13 mouse cellular contexts compared by ENCODE assay signal in genomic region chr6:24325215-24325614, GRCm38 (mm10).
A peak's percentile ranks its signal among the peaks of the same experiment; 100 is the strongest.
DNase-seq lines count a peak whose midpoint lies in the region; ATAC-seq lines count a peak whose summit lies in the region.
"Had no signal": no experiment of that assay in that cellular context is flagged by ENCODE, and none has a peak within 500 bp of the region (broad histone marks: within the 10 kb centered on the region; RNA-seq: fewer than 3 reads in every experiment).

No protein-coding gene starts in this region.

- no peaks in the 10 kb centered on the region for H3K9me3 ChIP-seq in forebrain, embryonic 12.5 days
- H3K9me3 ChIP-seq in forebrain, embryonic 10.5 days, result no peaks in the 10 kb centered on the region
- H3K9me3 ChIP-seq: heart, embryonic 12.5 days; liver, embryonic 13.5 days; neural tube, embryonic 15.5 days had no signal

- H3K4me1 ChIP-seq in forebrain, embryonic 12.5 days, result no peaks in the 10 kb centered on the region
- no peaks in the 10 kb centered on the region for H3K4me1 ChIP-seq in forebrain, embryonic 10.5 days
- H3K4me1 ChIP-seq: heart, embryonic 12.5 days; liver, embryonic 13.5 days; neural tube, embryonic 15.5 days had no signal

- no peak overlapping the region for H3K9ac ChIP-seq in forebrain, embryonic 12.5 days
- H3K9ac ChIP-seq: heart, embryonic 12.5 days; liver, embryonic 13.5 days; neural tube, embryonic 15.5 days had no signal

- no peak overlapping the region for H3K4me2 ChIP-seq in forebrain, embryonic 12.5 days
- H3K4me2 ChIP-seq: heart, embryonic 12.5 days; liver, embryonic 13.5 days; neural tube, embryonic 15.5 days had no signal

- ATAC-seq in forebrain, embryonic 12.5 days (ENCODE audit: low FRiP score), result 0 out of 2 replicates have a peak, but pooled peaks have one; percentile 36
- ATAC-seq: intestine, postnatal 0 days had no signal

- H3K4me3 ChIP-seq in forebrain, embryonic 12.5 days (replicated peaks), result no peak overlapping the region
- no peak overlapping the region for H3K4me3 ChIP-seq in forebrain, embryonic 10.5 days
- H3K4me3 ChIP-seq: heart, embryonic 12.5 days; liver, embryonic 13.5 days; neural tube, embryonic 15.5 days had no signal

- H3K27ac ChIP-seq in forebrain, embryonic 12.5 days, result no peak overlapping the region
- no peak overlapping the region for H3K27ac ChIP-seq in forebrain, embryonic 10.5 days
- H3K27ac ChIP-seq: liver, embryonic 13.5 days; neural tube, embryonic 15.5 days had no signal

- H3K27me3 ChIP-seq in forebrain, embryonic 12.5 days, result no peaks in the 10 kb centered on the region
- H3K27me3 ChIP-seq in forebrain, embryonic 10.5 days (ENCODE audit: poor library complexity, severe bottlenecking), result no peaks in the 10 kb centered on the region
- H3K27me3 ChIP-seq: heart, embryonic 12.5 days; liver, embryonic 13.5 days; neural tube, embryonic 15.5 days had no signal

- H3K36me3 ChIP-seq in forebrain, embryonic 12.5 days (replicated peaks), result no peaks in the 10 kb centered on the region
- H3K36me3 ChIP-seq in forebrain, embryonic 10.5 days (replicated peaks), result no peaks in the 10 kb centered on the region
- H3K36me3 ChIP-seq: heart, embryonic 12.5 days; liver, embryonic 13.5 days; neural tube, embryonic 15.5 days had no signal

- intact Hi-C loops in left cerebral cortex, postnatal 36 days (cut with DNase I), result no loop called here

- DNase-seq in forebrain, embryonic 10.5 days (ENCODE audit: extremely low spot score, low spot score), result no peak
- DNase-seq in left cerebral cortex, adult 18-20 months (ENCODE audit: low spot score in 2 of 2), result peak; percentile 8 to 17
- no peak for DNase-seq in left cerebral cortex, postnatal 36 days (ENCODE audit: low spot score in 2 of 2)
- peak; percentile 51 to 61 for DNase-seq in cerebellum, adult 18-20 months
- peak; percentile 20 for DNase-seq in kidney, postnatal 10 days
- no peak for DNase-seq in adrenal gland, adult (ENCODE audit: inconsistent age in 2 of 2, low spot score in 1 of 2)
- no peak for DNase-seq in gastrocnemius, postnatal 4 days (ENCODE audit: low spot score in 2 of 2)
- DNase-seq: adrenal gland, postnatal 10 days; liver, embryonic 13.5 days had no signal

Comparison
In these comparisons a context has a peak if more than half of its experiments do, and no peak if none do; other contexts are left out.
1. DNase-seq: peak in left cerebral cortex, adult 18-20 months (2 of 2), cerebellum, adult 18-20 months (2 of 2) and kidney, postnatal 10 days (single experiment); none in forebrain, embryonic 10.5 days (single experiment), left cerebral cortex, postnatal 36 days (0 of 2), adrenal gland, adult (0 of 2) and gastrocnemius, postnatal 4 days (0 of 2).